ENCODE assay signal across 8 mouse cellular contexts in the genomic region with DNA sequence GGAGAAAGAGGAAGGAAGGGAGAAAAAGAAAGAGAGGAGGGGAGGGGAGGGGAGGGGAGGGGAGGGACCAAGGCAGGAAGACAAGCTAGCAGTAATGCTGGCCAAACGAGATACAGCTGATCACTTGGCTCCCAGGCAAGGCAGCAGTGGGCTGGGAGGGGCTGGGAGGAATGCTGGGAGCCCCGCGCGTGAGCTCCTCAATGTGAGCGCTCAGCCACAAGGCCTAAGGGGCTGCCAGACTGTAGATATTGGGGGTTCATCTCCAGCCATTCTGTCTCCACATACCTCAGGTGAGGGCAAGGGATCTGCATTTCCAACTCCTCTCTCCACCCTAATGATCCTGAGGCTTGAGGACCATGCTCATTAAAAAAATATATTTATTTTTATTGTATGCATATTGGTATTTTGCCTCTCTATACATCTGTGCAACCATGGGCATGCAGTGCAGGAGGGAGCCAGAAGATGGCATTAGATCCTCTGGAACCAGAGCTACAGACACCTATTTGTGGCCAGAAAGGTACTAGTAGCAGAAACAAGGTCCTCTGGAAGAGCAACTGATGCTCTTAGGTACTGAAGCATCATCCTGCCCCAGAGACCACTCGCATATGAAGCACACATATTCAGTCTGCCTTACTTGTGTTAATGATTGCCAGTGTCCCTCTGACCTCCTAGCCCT. TPM values are rescaled to one million over a fixed set of nuclear protein-coding genes. Genes with fewer than 3 reads are reported as not detected.
DNase-seq lines count a peak whose midpoint lies in the region; ATAC-seq and TF ChIP-seq lines count a peak whose summit lies in the region.

No protein-coding gene starts in this region.

- ATAC-seq in frontal cortex, adult (ENCODE audit: low TSS enrichment), result peak; percentile 91
- peak; percentile 54 for ATAC-seq in hindbrain, postnatal 0 days
- peak; percentile 14; the same call in 1 of the 2 replicates for ATAC-seq in lung, embryonic 14.5 days (ENCODE audit: insufficient read depth)

- H3K9ac ChIP-seq in hindbrain, postnatal 0 days (replicated peaks; ENCODE audit: low read length), result no peak overlapping the region
- no peak overlapping the region for H3K9ac ChIP-seq in lung, embryonic 14.5 days

- DNase-seq in frontal cortex, postnatal 14 days (ENCODE audit: low spot score in 2 of 2), result no peak
- peak; percentile 66 for DNase-seq in 416B (ENCODE audit: low read depth)
- peak; percentile 16 for DNase-seq in cerebellum, adult 8-10 months
- DNase-seq in hindbrain, postnatal 0 days (ENCODE audit: low spot score), result peak; percentile 50
- DNase-seq in lung, embryonic 14.5 days, result peak; percentile 65
- peak; percentile 65 for DNase-seq in spleen, postnatal 36 days (ENCODE audit: low spot score in 2 of 2)
- DNase-seq in urinary bladder, postnatal 10 days (ENCODE audit: low spot score), result no peak

- no peak overlapping the region for H3K27ac ChIP-seq in hindbrain, postnatal 0 days
- H3K27ac ChIP-seq in lung, embryonic 14.5 days (ENCODE audit: low read depth), result peak overlapping the region; percentile 78; the same call in 1 of the 2 replicates

- no peaks in the 10 kb centered on the region for H3K9me3 ChIP-seq in hindbrain, postnatal 0 days (ENCODE audit: low read length)
- no peaks in the 10 kb centered on the region for H3K9me3 ChIP-seq in lung, embryonic 14.5 days (ENCODE audit: low read depth, low read length)

- H3K4me1 ChIP-seq in hindbrain, postnatal 0 days (ENCODE audit: insufficient read depth, low read length), result no peaks in the 10 kb centered on the region; the same call in 1 of the 2 replicates
- H3K4me1 ChIP-seq in lung, embryonic 14.5 days (ENCODE audit: insufficient read depth), result peaks cover 5% of the 10 kb centered on the region

- no peak overlapping the region for H3K4me3 ChIP-seq in hindbrain, postnatal 0 days (ENCODE audit: low read length)
- H3K4me3 ChIP-seq in lung, embryonic 14.5 days (ENCODE audit: low read depth, low read length), result no peak overlapping the region

- no peak overlapping the region for H3K4me2 ChIP-seq in hindbrain, postnatal 0 days (ENCODE audit: low read depth, low read length)
- H3K4me2 ChIP-seq in lung, embryonic 14.5 days, result no peak overlapping the region

- peak; percentile 73 for TF ChIP-seq CTCF in hindbrain, postnatal 0 days (IDR thresholded peaks at IDR 0.05; ENCODE audit: low read depth)
- peak; percentile 66 for TF ChIP-seq CTCF in lung, embryonic 14.5 days (IDR thresholded peaks at IDR 0.05; ENCODE audit: low read depth)

- H3K27me3 ChIP-seq in hindbrain, postnatal 0 days (ENCODE audit: insufficient read depth, low read length), result no peaks in the 10 kb centered on the region
- no peaks in the 10 kb centered on the region for H3K27me3 ChIP-seq in lung, embryonic 14.5 days (ENCODE audit: insufficient read depth, low read length)

- 30% methylated on average over 6 of the region's 6 CpGs for WGBS in hindbrain, postnatal 0 days
- WGBS in lung, embryonic 14.5 days, result 21% methylated on average over 6 of the region's 6 CpGs

- H3K36me3 ChIP-seq in hindbrain, postnatal 0 days (ENCODE audit: insufficient read depth, low read length), result no peaks in the 10 kb centered on the region
- H3K36me3 ChIP-seq in lung, embryonic 14.5 days (ENCODE audit: insufficient read depth), result no peaks in the 10 kb centered on the region

RNA-seq across cellular contexts. Expression of a gene that starts 2.6 kb away (rescaled TPM):
- total RNA-seq in hindbrain, postnatal 0 days (2014; rRNA removed), result 18.3 and 19.7 TPM in 2 replicates
- polyA plus RNA-seq in hindbrain, postnatal 0 days (2015; fragmentation: Nextera tagmentation; extraction: Ambion mirVana), result 8.4 and 8.9 TPM in 2 replicates
- polyA plus RNA-seq in lung, embryonic 14.5 days (2014; fragmentation: Nextera tagmentation; extraction: Ambion mirVana), result 69.8 and 71.5 TPM in 2 replicates

Comparison
In these comparisons a context has a peak if more than half of its experiments do, and no peak if none do; other contexts are left out.
1. ATAC-seq: peak in every context shown above with its lines; median percentile 91 in frontal cortex, adult; 54 in hindbrain, postnatal 0 days; 14 in lung, embryonic 14.5 days.
2. DNase-seq: peak in 416B (single experiment), cerebellum, adult 8-10 months (single experiment), hindbrain, postnatal 0 days (single experiment), lung, embryonic 14.5 days (single experiment) and spleen, postnatal 36 days (2 of 2); none in frontal cortex, postnatal 14 days (0 of 2) and urinary bladder, postnatal 10 days (single experiment).